Mouse (Mus musculus) inflammation-experienced regulatory T-cells, adult 6 months (primary cell): Measurements from ENCODE around the gene Olfr513. TPM values are rescaled to one million over a fixed set of nuclear protein-coding genes. Genes with fewer than 3 reads are reported as not detected.

Experiments used
- ATAC-seq: one replicate; pipeline ENCODE4 v1.8.0; 2017
- polyA plus RNA-seq, 3 experiments: library from polyadenylated mRNA; unstranded; fragments of 100-300 nt; shearing (Covaris generic); gene quantifications; one replicate each; pipeline ENCODE4 v1.2.1; 2017

Gene Olfr513
- polyA plus RNA-seq = not detected

DNA sequence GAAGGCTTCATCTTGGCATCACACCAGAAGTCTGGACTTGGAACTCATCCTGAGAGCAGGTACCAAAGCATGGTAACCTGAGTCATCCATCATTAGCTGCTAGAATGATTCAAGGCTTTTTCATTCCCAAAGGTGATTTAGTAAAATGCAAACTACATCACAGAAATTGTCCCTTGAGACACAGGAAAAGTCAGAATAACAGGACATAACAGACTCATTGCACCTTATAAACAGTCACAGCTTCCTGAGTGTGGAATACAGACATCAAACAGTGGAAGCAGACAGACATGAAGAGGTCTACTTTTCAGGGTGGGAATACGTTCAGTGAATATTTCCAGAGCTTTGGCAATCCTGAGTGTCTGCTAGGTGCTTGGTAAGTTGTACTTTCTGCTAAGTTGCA is at the start of gene Olfr513:
Olfr513 (plus strand) TSS at position 301 of the 400 bp plus-strand sequence.
- ATAC-seq = no peak

DNA sequence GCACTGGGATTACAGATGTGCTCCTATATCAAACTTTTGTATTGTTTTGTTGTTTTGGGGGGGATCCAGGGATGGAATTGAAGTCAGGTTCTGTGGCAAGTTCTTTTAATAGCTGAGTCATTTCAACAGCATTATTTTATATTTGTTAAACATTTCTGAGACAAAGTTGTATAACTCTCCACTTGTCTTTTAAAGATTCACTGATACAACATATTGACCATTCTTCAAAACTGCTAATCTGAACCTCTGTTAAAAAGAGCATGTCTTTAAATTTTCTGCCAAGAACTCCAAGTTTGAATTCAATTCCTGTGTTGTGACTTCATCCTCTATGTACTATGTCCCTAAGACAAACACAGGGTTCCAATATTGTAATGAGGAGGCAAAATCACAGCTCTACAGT is 37.8 kb upstream of the Olfr513 start, which contains the start of gene Olfr512:
Olfr512 (plus strand) TSS at position 301 of the 400 bp plus-strand sequence.
- no peak for ATAC-seq

DNA sequence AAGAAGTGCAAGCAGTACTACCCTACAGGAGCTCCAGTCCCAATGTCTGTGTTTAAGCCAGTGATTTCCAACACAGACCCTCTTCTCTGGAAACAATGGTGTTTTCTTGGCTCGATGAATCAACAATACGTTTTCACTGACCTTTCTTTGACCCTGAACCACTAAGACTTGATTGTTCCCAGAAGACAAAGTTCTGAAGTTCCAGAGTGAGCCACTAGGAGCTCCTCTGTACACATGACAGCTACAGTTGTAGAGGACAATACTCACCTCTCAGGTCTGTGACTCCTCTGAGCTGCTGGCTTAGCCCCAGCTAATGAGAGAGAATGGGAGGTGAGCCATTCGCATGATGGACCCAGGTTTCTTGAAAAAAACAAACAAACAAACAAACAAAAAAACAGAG is 9.6 kb downstream of the Olfr513 start:
- no peak for ATAC-seq

DNA sequence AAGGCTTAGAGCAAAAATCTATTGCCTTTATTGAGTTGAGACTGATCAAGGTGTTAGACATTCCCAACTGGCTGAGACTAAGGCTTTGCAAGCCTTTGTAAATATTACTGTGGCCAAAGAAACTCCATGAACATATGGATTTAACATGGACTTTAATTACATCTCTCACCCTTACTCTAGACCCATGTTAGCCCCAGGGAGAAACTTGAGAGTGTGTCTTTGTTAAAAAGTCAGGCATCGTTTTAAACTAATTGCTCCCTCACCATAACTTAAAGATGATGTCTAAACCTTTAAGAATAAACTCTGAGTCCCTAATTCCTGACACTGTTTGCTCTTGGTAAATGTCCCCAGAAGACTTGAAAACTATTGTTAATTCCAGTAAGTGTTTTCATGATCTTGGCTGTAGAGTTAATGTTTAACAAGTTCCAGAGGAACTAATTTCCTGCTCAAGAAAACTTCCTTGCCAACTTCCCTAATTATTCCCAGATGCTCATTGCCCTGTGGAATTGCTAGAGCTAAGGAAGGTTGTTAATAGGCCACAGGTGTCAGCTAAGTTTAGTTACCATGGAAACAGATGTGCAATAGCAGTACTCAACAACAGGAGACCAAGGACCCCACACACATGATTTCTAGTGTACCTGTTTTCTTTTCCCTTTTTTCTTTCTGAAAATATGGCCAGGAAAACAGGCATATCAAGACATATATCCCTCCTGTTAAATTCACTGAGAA is 46.6 kb downstream of the Olfr513 start:
- ATAC-seq = no peak

Other genes with a start within 250 kb of the Olfr513 start
- gene Olfr502, start 225.9 kb upstream of the Olfr513 start, polyA plus RNA-seq = not detected
- gene Olfr503, start 206.4 kb upstream of the Olfr513 start, polyA plus RNA-seq = not detected
- not detected for gene Olfr504, start 185.2 kb upstream of the Olfr513 start, polyA plus RNA-seq
- gene Olfr506, start 140.2 kb upstream of the Olfr513 start, polyA plus RNA-seq = not detected
- not detected for gene Olfr507, start 129.2 kb upstream of the Olfr513 start, polyA plus RNA-seq
- gene Olfr508, start 121.0 kb upstream of the Olfr513 start, polyA plus RNA-seq = not detected
- not detected for gene Olfr509, start 99.1 kb upstream of the Olfr513 start, polyA plus RNA-seq
- gene Olfr510, start 84.6 kb upstream of the Olfr513 start, polyA plus RNA-seq = not detected
- not detected for gene Olfr512, start 37.7 kb upstream of the Olfr513 start, polyA plus RNA-seq
- not detected for gene Olfr514, start 75.0 kb downstream of the Olfr513 start, polyA plus RNA-seq
- gene Olfr516, start 99.6 kb downstream of the Olfr513 start, polyA plus RNA-seq = not detected
- not detected for gene Olfr517, start 121.4 kb downstream of the Olfr513 start, polyA plus RNA-seq
- not detected for gene Olfr518, start 134.0 kb downstream of the Olfr513 start, polyA plus RNA-seq
- gene Olfr519, start 143.4 kb downstream of the Olfr513 start, polyA plus RNA-seq = not detected
- under 1 TPM in 1 of 3 experiments, not detected in 2; 0.17 TPM for gene Nlrp10, start 179.2 kb downstream of the Olfr513 start, polyA plus RNA-seq
- 10 to 100 TPM; 29.7 to 43.3 (median 34.1) TPM for gene Eif3f, start 183.4 kb downstream of the Olfr513 start, polyA plus RNA-seq
- under 1 TPM; 0.26 to 0.55 (median 0.52) TPM for gene Tub, start 199.4 kb downstream of the Olfr513 start, polyA plus RNA-seq